Mouse (Mus musculus) liver, embryonic 14.5 days (tissue): Measurements from ENCODE around the gene Pikfyve.

ENCODE experiments used
- CTCF ChIP-seq: IDR thresholded peaks from 2 replicates; pipeline ENCODE4 v1.5.1; 2016; ENCODE audit warnings: antibody characterized with exemption, low read depth, control low read depth
- EP300 ChIP-seq: IDR thresholded peaks from 2 replicates; pipeline ENCODE4 v1.6.1; 2016; ENCODE audit warnings: antibody characterized with exemption, low read depth

DNA sequence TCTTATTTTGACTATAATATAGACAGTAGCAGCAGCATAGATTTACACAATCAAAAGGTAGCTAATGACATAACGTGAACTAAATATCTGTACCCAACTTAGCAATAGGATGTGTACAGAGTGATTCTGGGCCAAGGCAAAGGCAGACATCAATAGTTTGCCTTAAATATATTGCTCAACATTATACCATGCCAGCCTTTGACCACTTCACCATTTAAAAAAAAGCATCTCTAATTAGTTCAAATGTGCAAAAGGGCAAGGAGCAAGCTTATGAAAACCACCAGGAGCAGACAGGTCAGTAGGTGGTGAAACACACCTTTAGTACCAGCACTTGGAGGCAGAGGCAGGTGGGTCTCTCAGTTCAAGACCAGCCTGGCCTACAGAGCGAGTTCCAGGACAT, 12.8 kb upstream of the Pikfyve start:
- TF ChIP-seq CTCF (no peak), EP300 (no peak)
